Mouse (Mus musculus) hematopoietic multipotent progenitor cell, adult 10-12 weeks (in vitro differentiated cells): ENCODE data around the gene Cfap126. TPM values are rescaled to one million over a fixed set of nuclear protein-coding genes. Genes with fewer than 3 reads are reported as not detected.

ENCODE experiments used
- polyA plus RNA-seq: library from polyadenylated mRNA; stranded (reverse); fragments of >175 nt; gene quantifications from 2 replicates; pipeline ENCODE4 v1.2.3, GENCODE M21; 2012; ENCODE audit warnings: low replicate concordance

Cfap126 gene
- polyA plus RNA-seq, result 1.2 and 1.6 TPM in 2 replicates

DNA sequence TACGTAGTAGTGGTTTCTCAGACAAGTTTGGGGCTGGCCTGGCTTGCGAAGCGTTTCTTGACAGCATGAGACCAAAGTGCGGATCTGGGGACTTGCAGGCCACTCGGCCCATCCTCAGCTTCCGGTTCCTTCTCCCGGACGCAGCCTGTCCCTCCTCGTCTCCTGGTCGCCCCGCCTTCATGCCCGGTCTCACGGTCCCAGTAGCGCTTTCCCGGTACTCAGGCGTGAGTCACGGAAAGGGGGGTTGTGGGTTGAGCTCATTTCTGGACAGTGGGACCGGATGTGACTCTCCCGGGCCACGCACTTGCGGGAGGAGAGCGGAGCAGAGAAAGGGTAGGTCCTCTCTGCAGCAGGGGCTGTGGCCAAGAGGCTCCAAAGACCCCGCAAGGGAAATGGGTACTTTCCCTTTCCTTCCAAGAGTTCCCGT is at the start of gene Cfap126:
Gene Cfap126 (plus strand): TSS at position 46 of the 427 bp plus-strand sequence.

DNA sequence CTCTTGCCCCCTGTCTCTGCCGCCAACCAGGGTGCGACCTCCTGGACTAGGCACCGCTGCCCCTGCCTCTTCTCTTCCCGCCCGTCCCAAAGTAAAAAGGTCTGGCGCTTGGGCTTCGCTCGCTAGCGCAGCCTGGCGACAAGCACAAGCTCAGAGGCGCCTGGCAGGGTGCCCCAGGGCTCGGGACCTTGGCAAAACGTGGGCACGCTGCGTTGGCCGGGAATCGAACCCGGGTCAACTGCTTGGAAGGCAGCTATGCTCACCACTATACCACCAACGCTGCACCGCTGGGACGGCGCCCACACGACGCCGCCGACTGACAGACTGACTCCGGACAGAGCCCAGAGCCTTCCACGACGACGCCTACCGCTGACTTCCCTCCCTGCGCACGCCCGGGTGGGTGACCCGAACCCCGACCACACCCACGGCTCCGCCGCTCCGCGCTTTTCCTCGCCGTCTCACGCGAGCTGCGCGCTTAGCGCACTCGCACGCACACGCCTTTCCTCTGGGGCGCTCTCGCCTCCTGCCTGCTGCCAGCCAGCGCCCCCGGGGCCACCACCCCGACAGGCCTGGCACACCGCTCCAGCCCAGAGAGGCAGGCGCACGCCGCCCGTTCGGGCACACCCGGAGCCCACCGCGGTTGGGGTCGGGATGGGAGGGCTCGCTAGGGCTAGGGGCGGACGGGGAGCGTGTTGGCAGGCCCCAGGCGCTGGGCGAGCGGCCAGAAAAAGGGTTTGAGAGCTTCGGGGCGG is 49.1 kb upstream of the Cfap126 start, which contains the start of gene Fcgr3:
Gene Fcgr3 (minus strand): TSS at position 445 of the 752 bp plus-strand sequence.

DNA sequence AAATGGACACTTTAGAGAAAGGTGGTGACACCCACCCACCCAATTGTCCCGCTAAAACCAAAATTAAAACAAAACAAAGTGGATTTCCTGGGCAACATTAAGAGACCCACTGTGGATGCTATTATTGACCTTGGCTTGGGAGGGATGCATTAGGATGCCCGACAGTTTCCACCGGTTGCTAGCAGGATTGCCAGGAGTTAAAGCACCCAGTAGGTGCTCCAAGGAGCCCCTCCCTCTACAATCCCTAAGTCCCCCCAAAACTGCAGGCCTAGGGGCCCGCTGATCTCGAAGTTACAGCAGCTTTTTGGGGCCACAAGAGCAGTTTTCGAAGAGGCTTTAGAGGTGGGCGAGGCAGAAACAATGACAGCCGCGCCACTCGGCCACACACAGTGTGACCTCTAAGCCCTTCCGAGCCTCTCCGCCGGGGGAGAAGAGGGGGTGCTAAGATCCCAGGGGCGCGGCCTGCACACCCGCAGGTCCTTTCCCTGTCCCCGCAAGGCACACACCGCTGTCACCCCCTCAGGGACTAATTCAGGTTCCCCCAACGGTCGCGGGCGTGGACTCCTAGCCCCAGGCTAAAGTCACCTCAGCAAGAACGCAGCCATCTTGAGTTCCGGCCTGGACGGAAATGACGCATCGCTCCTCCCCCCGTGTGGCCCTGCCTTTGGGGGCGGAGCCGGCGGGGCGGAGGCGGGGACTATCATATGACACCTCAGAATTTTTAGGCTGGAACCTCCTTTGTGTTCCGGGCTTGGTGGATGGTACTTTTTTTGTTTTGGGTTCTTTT is 36.4 kb downstream of the Cfap126 start, which contains the start of the genes Sdhc and Mpz:
Gene Sdhc (minus strand): TSS at position 630 of the 787 bp plus-strand sequence.
Gene Mpz (plus strand): TSS at position 738 of the 787 bp plus-strand sequence.

Other genes with a start within 250 kb of the Cfap126 start
- 3.4 and 3.9 TPM in 2 replicates for gene Atf6, start 246.1 kb upstream of the Cfap126 start, polyA plus RNA-seq
- 0.97 and 1.8 TPM in 2 replicates for gene Gm26620, start 228.9 kb upstream of the Cfap126 start, polyA plus RNA-seq
- 9.9 and 10.7 TPM in 2 replicates for gene Dusp12, start 228.4 kb upstream of the Cfap126 start, polyA plus RNA-seq
- 1.8 and 4.3 TPM in 2 replicates for gene Fcrlb, start 201.0 kb upstream of the Cfap126 start, polyA plus RNA-seq
- 51.1 and 98.7 TPM in 2 replicates for gene Fcrla, start 186.3 kb upstream of the Cfap126 start, polyA plus RNA-seq
- gene Fcgr2b, start 137.4 kb upstream of the Cfap126 start, polyA plus RNA-seq, result 14.9 and 45.1 TPM in 2 replicates
- 3.3 and 3.6 TPM in 2 replicates for gene Fcgr4, start 95.0 kb upstream of the Cfap126 start, polyA plus RNA-seq
- 7.1 and 11.2 TPM in 2 replicates for gene Fcgr3, start 49.0 kb upstream of the Cfap126 start, polyA plus RNA-seq
- gene Sdhc, start 36.7 kb downstream of the Cfap126 start, polyA plus RNA-seq, result 5.3 and 72.1 TPM in 2 replicates
- gene Mpz, start 36.8 kb downstream of the Cfap126 start, polyA plus RNA-seq, result not detected in 2 replicates
- 0.66 and 1.8 TPM in 2 replicates for gene Pcp4l1, start 82.3 kb downstream of the Cfap126 start, polyA plus RNA-seq
- not detected in 2 replicates for gene Nr1i3, start 100.1 kb downstream of the Cfap126 start, polyA plus RNA-seq
- 18.3 and 19.3 TPM in 2 replicates for gene Tomm40l, start 108.6 kb downstream of the Cfap126 start, polyA plus RNA-seq
- gene Apoa2, start 111.1 kb downstream of the Cfap126 start, polyA plus RNA-seq, result not detected in 2 replicates
- gene Fcer1g, start 120.4 kb downstream of the Cfap126 start, polyA plus RNA-seq, result 33.6 and 46.3 TPM in 2 replicates
- gene Adamts4, start 136.5 kb downstream of the Cfap126 start, polyA plus RNA-seq, result 0.04 and 0.17 TPM in 2 replicates
- 29.8 and 80.2 TPM in 2 replicates for gene Ndufs2, start 137.5 kb downstream of the Cfap126 start, polyA plus RNA-seq
- gene B4galt3, start 156.4 kb downstream of the Cfap126 start, polyA plus RNA-seq, result 63.2 and 69.5 TPM in 2 replicates
- gene Ppox, start 167.3 kb downstream of the Cfap126 start, polyA plus RNA-seq, result 29.7 and 70.3 TPM in 2 replicates
- gene Usp21, start 174.1 kb downstream of the Cfap126 start, polyA plus RNA-seq, result 77.2 and 163 TPM in 2 replicates
- 17.7 and 40.2 TPM in 2 replicates for gene Ufc1, start 181.1 kb downstream of the Cfap126 start, polyA plus RNA-seq
- 11.6 and 25.3 TPM in 2 replicates for gene Dedd, start 215.2 kb downstream of the Cfap126 start, polyA plus RNA-seq
- gene Nit1, start 231.7 kb downstream of the Cfap126 start, polyA plus RNA-seq, result 9.5 and 14.3 TPM in 2 replicates
- gene Pfdn2, start 231.8 kb downstream of the Cfap126 start, polyA plus RNA-seq, result 6.8 and 10.4 TPM in 2 replicates
- 0.44 and 0.99 TPM in 2 replicates for gene Klhdc9, start 246.9 kb downstream of the Cfap126 start, polyA plus RNA-seq